Mouse (Mus musculus): ENCODE data around the gene Stxbp3. TPM values are rescaled to one million over a fixed set of nuclear protein-coding genes. Genes with fewer than 3 reads are reported as not detected.

The Stxbp3 gene
- polyA plus RNA-seq, 1 experiment from 2014 or later: 16.0 TPM

DNA sequence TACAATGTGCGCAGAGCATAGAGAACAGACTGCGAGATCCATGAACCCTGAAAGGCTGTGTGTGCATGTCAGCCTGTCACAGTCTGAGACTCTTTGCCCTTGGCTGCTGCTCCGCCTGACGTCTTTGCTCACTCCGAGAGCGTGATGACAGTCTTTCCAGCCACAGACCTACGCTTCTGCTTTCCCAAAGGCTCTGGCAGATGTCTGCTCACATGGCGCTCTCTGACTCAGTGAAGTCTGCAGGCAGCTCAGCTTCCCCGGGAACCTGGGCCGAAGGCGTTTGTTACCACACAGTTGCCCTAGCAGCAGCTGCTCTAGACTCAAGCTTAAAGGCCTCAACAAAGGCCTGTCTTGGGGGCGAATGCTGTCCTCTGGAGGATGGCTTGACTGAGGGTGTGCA, 15.0 kb upstream of the Stxbp3 start:
- ATAC-seq: peak; percentile 25; the same call in 1 of the 2 replicates
- Histone ChIP-seq H3K36me3 (no peaks in the 10 kb centered on the region), H3K9ac (replicated peaks) (no peak overlapping the region), H3K4me3 (replicated peaks) (no peak overlapping the region), H3K4me1 (replicated peaks) (peaks cover 34% of the 10 kb centered on the region), H3K27ac (0 out of 2 replicates have a peak overlapping the region, but pooled peaks have one; percentile 31), H3K9me3 (no peaks in the 10 kb centered on the region), H3K4me2 (replicated peaks) (no peak overlapping the region), H3K27me3 (no peaks in the 10 kb centered on the region)
- WGBS: 47% methylated on average over 12 of the region's 12 CpGs

DNA sequence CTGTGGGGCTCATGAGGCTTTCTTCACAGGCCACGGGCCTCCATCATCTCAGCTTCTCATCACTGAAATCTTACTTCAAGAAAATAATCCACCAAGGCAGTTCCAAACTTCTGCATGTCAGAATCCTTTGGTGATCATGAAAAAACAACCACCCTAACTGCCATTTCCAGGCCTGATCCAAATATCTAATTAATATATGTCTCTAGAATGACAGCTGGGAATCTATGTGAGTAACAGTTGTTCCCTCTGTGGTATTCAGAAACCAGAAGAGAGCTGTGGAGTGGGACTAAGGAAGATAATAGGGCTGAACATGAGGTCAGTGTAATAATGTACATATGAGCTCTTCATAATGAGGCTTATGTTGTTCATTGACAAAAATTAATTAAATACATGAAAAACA, 12.9 kb upstream of the Stxbp3 start:
- no peaks in the 10 kb centered on the region for H3K9me3 ChIP-seq
- 80% methylated on average over 1 of the region's 1 CpGs for WGBS
- ATAC-seq: no peak
- no peak overlapping the region for H3K27ac ChIP-seq
- no peaks in the 10 kb centered on the region for H3K36me3 ChIP-seq
- H3K9ac ChIP-seq (replicated peaks): no peak overlapping the region
- peaks cover 25% of the 10 kb centered on the region for H3K4me1 ChIP-seq (replicated peaks)
- H3K27me3 ChIP-seq: no peaks in the 10 kb centered on the region
- no peak overlapping the region for H3K4me2 ChIP-seq (replicated peaks)
- H3K4me3 ChIP-seq (replicated peaks): no peak overlapping the region

DNA sequence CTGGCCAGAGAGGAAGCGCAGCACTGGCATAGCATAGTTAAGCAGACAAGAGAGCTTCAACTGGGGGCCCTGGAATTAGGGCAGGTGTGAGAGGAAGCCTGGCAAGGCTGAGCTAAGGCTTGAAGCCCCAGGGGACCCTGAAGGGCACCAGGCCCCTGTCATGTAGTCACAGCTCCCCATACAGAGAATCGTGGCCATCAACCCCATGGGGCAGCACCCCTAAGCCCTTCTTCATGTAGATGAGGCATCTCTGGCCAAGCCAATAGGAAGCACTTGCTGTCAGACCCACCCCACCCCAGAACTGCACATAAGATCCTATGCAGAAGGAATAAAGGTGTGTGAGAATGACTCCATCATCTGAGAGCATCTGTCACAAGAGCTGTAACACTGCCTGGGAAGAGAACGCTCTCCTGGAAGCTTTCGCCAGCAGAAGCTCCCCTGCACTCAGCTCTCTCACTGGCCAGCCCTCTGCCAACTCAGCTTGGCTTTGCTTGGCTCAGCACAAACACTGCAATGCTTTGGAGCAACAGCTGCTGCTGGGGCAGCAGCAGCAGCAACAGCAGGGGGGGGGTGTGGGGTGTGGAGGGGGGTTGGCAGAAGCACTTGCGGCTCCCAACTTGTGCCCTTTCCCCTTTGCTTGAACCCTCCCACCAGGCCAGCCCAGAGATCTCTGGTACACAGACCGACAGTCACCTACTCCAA, 11.8 kb upstream of the Stxbp3 start:
- Histone ChIP-seq H3K9me3 (no peaks in the 10 kb centered on the region), H3K9ac (replicated peaks) (no peak overlapping the region), H3K27me3 (no peaks in the 10 kb centered on the region), H3K4me1 (replicated peaks) (peaks cover 19% of the 10 kb centered on the region), H3K4me2 (replicated peaks) (no peak overlapping the region), H3K36me3 (no peaks in the 10 kb centered on the region), H3K4me3 (replicated peaks) (no peak overlapping the region), H3K27ac (no peak overlapping the region)
- ATAC-seq: no peak
- WGBS: 59% methylated on average over 6 of the region's 6 CpGs

DNA sequence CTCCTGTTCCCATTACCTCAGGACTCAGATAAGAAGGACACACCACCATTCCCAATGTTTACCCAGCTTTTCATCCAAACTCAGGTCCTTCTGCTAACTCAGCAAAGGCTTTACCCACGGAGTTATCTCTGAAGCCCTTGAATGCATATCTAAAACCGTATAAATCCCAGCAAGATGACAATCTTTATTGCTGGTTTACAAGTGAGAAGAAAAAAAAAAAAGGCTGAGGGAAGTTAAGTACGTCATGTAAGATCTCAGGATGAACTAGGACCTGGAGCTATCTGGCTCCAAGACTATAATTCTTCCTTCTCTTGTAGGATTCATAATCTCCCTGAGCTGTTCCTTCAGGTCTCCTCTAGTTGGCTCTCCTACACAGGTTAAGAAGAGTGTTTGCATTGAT, 11.2 kb upstream of the Stxbp3 start:
- H3K36me3 ChIP-seq: no peaks in the 10 kb centered on the region

DNA sequence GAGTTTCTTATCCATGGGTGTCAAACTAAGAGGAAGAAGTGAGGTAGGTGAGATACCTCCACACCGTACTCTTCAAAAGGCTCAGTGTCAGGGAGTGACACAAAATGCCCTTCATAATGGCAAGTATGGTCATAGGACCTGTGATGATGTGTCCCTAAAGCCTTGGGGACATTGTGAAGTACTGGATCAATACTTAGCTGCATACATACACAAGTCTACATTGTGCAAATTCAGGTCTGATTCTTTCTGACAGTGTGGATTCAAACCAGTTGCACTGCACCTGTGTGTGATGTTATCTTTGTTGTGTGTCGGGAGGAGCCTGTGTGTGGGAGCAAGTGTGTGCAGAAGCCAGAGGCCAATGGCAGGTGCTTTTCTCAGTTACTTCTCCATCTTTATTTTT, 10.7 kb upstream of the Stxbp3 start:
- Histone ChIP-seq H3K36me3 (no peaks in the 10 kb centered on the region), H3K4me3 (replicated peaks) (no peak overlapping the region), H3K4me2 (replicated peaks) (no peak overlapping the region), H3K27ac (no peak overlapping the region), H3K27me3 (no peaks in the 10 kb centered on the region), H3K9ac (replicated peaks) (no peak overlapping the region), H3K4me1 (replicated peaks) (peaks cover 10% of the 10 kb centered on the region), H3K9me3 (no peaks in the 10 kb centered on the region)
- 92% methylated on average over 2 of the region's 2 CpGs for WGBS
- no peak for ATAC-seq

More for the DNA sequence above, 11.2 kb upstream of the Stxbp3 start:
- ATAC-seq: no peak
- Histone ChIP-seq H3K4me3 (replicated peaks) (no peak overlapping the region), H3K27me3 (no peaks in the 10 kb centered on the region), H3K4me1 (replicated peaks) (peaks cover 14% of the 10 kb centered on the region), H3K4me2 (replicated peaks) (no peak overlapping the region), H3K9me3 (no peaks in the 10 kb centered on the region), H3K27ac (no peak overlapping the region), H3K9ac (replicated peaks) (no peak overlapping the region)
- WGBS: 77% methylated on average over 3 of the region's 3 CpGs

DNA sequence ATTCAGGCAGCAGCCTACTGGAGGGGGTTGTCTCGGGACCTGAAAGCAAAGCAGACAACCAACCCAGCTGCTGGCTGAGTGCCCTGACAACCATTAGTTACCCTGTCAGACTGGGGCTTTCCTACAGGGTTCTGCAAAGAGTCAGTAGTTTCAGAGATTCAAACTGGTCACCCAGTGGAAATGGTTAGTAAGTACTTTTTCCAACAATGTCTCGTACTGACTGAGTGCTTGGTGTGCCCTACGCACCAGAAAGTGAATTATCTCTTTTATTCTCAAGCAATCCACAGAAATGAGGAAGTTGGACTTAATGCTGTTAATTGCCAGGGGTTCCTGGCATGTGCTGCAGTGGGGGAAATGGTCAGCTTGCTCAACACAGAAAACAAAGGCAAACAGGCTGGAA, 10.2 kb upstream of the Stxbp3 start:
- H3K27me3 ChIP-seq: no peaks in the 10 kb centered on the region
- no peak for ATAC-seq
- no peaks in the 10 kb centered on the region for H3K36me3 ChIP-seq
- H3K27ac ChIP-seq: no peak overlapping the region
- H3K4me2 ChIP-seq (replicated peaks): no peak overlapping the region
- H3K4me1 ChIP-seq (replicated peaks): peaks cover 4% of the 10 kb centered on the region; the same call in 1 of the 2 replicates
- no peak overlapping the region for H3K9ac ChIP-seq (replicated peaks)
- 73% methylated on average over 3 of the region's 3 CpGs for WGBS
- no peaks in the 10 kb centered on the region for H3K9me3 ChIP-seq
- no peak overlapping the region for H3K4me3 ChIP-seq (replicated peaks)

DNA sequence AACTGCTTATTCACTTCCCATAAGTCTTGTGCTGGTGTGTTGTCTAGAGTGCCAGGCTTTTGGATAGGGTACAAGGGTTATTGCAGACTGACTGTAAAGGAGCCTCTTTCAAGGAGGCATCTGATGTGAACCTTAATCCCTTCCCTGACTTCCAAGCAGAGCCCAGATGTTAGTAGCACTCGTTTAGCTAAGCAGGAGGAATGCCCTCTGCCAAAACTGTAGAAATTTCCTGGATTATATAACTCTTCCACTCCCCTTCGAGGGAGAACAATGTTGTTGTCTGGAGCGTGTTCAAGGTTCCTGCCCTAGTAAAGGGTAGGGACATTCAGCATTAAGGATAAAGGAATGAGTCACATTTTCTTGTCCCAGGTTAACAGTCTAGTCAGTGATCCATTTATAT, 6.3 kb upstream of the Stxbp3 start:
- no peaks in the 10 kb centered on the region for H3K27me3 ChIP-seq
- no peaks in the 10 kb centered on the region for H3K9me3 ChIP-seq
- H3K4me2 ChIP-seq (replicated peaks): no peak overlapping the region
- 74% methylated on average over 3 of the region's 3 CpGs for WGBS
- H3K4me1 ChIP-seq (replicated peaks): no peaks in the 10 kb centered on the region
- H3K4me3 ChIP-seq (replicated peaks): no peak overlapping the region
- no peak overlapping the region for H3K27ac ChIP-seq
- H3K9ac ChIP-seq (replicated peaks): no peak overlapping the region
- no peaks in the 10 kb centered on the region for H3K36me3 ChIP-seq
- no peak for ATAC-seq

DNA sequence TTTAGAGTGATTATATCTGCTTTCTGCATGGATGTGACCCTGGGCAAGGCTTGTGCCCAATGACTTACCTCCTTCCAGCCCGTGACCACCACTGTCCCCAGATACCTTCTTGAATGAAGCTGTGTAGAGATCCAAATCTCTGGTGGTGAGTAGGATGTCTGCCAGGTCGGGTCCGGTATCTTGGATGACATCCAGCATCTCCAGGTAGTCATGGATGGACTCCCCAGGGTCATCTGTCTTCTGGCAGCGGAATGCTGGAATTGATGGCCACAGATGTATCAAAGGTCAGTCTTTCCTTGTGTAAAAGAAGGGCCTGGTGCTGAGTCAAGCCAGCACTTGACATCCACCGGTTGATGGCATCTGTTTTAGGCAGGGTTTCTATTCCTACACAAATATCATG, 4.2 kb upstream of the Stxbp3 start:
- no peak overlapping the region for H3K4me3 ChIP-seq (replicated peaks)
- H3K9me3 ChIP-seq: no peaks in the 10 kb centered on the region
- H3K36me3 ChIP-seq: no peaks in the 10 kb centered on the region
- no peak overlapping the region for H3K4me2 ChIP-seq (replicated peaks)
- H3K27me3 ChIP-seq: no peaks in the 10 kb centered on the region
- no peak for ATAC-seq
- 90% methylated on average over 5 of the region's 5 CpGs for WGBS
- 0 out of 2 replicates have a peak, but pooled peaks cover under 1% of the 10 kb centered on the region for H3K4me1 ChIP-seq (replicated peaks)
- no peak overlapping the region for H3K9ac ChIP-seq (replicated peaks)
- no peak overlapping the region for H3K27ac ChIP-seq

DNA sequence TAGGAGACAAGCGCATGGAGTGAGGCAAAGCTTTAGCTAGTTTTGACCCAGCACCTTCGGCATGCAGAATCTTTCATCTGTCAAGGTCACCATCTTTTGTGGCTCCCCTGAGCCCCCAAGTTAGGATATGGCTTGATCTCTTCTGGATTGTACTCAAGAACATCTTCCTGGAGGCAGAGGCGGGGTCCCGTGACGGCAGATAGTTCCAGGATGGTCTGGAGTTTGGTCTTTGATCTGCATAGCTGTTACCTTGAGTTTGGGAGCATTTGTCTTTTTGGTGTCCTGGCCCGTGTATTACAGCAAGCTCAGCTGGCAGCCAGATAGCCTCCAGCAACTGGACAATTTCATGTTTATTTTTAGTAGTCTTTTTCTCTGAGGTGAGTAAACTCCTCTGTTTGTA, 3.7 kb upstream of the Stxbp3 start:
- WGBS: 89% methylated on average over 6 of the region's 6 CpGs
- Histone ChIP-seq H3K36me3 (no peaks in the 10 kb centered on the region), H3K9me3 (no peaks in the 10 kb centered on the region), H3K27me3 (no peaks in the 10 kb centered on the region), H3K27ac (no peak overlapping the region), H3K4me3 (replicated peaks) (no peak overlapping the region), H3K9ac (replicated peaks) (no peak overlapping the region), H3K4me2 (replicated peaks) (no peak overlapping the region), H3K4me1 (replicated peaks) (peaks cover 6% of the 10 kb centered on the region; the same call in 1 of the 2 replicates)
- no peak for ATAC-seq

DNA sequence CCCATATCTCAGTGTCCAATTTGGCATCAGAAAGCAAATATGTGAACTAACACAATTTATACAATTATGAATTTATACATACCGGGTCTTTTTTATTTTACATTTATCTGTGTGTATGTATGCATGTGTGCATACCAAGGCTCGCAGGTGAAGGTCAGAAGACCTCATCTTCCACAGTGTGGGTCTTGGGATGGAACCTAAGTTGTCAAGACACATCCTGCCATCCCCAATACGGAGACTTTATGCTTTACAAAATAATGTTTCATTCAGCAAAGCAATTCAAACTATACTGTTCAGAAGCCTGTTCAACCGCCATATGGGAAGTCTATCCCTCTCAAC, 359 bp upstream of the Stxbp3 start:
- WGBS: 52% methylated on average over 4 of the region's 4 CpGs
- peaks cover 18% of the 10 kb centered on the region; the same call in 1 of the 2 replicates for H3K4me1 ChIP-seq (replicated peaks)
- H3K27me3 ChIP-seq: no peaks in the 10 kb centered on the region
- H3K27ac ChIP-seq: no peak overlapping the region
- H3K36me3 ChIP-seq: no peaks in the 10 kb centered on the region
- H3K9ac ChIP-seq (replicated peaks): no peak overlapping the region
- H3K4me3 ChIP-seq (replicated peaks): peak overlapping the region; percentile 73
- peak overlapping the region; percentile 73; the same call in 1 of the 2 replicates for H3K4me2 ChIP-seq (replicated peaks)
- ATAC-seq: peak; percentile 67
- no peaks in the 10 kb centered on the region for H3K9me3 ChIP-seq

DNA sequence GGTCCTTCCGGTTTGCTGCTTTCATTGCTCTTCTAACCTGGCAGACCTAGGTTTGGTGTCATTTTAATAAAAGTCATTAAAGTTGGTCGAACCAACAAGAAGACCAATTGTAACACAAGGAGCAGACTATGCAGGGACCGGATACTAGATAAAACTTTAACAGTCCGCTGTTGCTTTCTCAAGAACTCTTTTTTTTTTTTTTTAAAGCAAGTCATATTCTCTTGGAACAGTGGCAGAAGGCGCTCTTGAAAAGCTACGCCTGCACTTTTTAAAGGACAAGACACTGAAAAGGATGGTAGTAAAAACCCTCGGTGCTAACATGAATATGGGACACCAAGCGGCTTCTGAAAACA, 703 bp downstream of the Stxbp3 start:
- Histone ChIP-seq H3K9ac (replicated peaks) (peak overlapping the region; percentile 72), H3K4me1 (replicated peaks) (peaks cover 18% of the 10 kb centered on the region; the same call in 1 of the 2 replicates), H3K4me3 (replicated peaks) (peak overlapping the region; percentile 73), H3K9me3 (no peaks in the 10 kb centered on the region), H3K4me2 (replicated peaks) (peak overlapping the region; percentile 73), H3K27me3 (no peaks in the 10 kb centered on the region), H3K27ac (peak overlapping the region; percentile 36; the same call in 1 of the 2 replicates), H3K36me3 (no peaks in the 10 kb centered on the region)
- WGBS: 12% methylated on average over 8 of the region's 8 CpGs
- no peak for ATAC-seq

DNA sequence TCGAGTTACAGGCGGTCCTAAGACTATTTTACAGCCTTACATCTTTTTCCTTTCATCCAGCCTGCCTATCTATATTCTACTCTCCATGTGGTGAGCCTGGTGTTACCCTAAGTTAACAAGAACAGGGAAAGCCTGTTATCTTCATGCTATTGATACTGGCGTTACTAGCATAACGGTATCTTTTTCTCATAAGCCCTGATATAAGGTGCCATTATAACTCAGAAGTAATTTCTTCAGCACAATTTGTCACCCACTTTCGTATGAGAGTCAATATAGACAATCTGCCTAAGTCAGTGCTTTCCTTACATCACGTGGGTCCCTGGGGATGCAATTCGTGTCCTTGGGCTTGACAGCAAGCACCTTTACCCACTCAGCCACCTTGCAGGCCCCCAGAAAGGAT, 1.3 kb downstream of the Stxbp3 start:
- Histone ChIP-seq H3K4me1 (replicated peaks) (peaks cover 18% of the 10 kb centered on the region; the same call in 1 of the 2 replicates), H3K36me3 (no peaks in the 10 kb centered on the region), H3K27ac (no peak overlapping the region), H3K9ac (replicated peaks) (no peak overlapping the region), H3K4me3 (replicated peaks) (no peak overlapping the region), H3K9me3 (no peaks in the 10 kb centered on the region), H3K27me3 (no peaks in the 10 kb centered on the region), H3K4me2 (replicated peaks) (peak overlapping the region; percentile 73)
- ATAC-seq: no peak
- WGBS: 83% methylated on average over 7 of the region's 7 CpGs

DNA sequence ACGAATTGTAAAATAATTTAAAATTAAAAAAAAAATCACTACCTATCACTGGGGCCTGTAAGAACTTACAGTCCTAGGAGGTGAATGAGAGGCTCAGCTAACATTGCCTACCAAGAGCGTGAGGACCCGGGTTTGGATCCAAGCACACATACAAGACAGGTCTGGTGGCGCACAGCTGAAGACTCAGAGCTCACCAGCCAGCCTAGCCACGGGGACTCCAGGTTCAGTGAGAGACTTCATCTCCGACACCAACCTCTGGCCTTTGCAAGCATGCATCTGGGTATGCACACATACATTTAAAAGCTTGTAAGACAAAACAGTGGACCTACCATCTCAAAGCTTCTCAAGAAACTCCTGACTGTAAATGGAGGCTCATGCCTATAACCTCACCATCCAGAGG, 3.4 kb downstream of the Stxbp3 start:
- 93% methylated on average over 6 of the region's 6 CpGs for WGBS
- ATAC-seq: no peak
- H3K27me3 ChIP-seq: no peaks in the 10 kb centered on the region
- no peaks in the 10 kb centered on the region for H3K9me3 ChIP-seq
- peaks cover 18% of the 10 kb centered on the region; the same call in 1 of the 2 replicates for H3K4me1 ChIP-seq (replicated peaks)
- no peak overlapping the region for H3K4me3 ChIP-seq (replicated peaks)
- H3K36me3 ChIP-seq: no peaks in the 10 kb centered on the region
- no peak overlapping the region for H3K9ac ChIP-seq (replicated peaks)
- no peak overlapping the region for H3K4me2 ChIP-seq (replicated peaks)
- H3K27ac ChIP-seq: no peak overlapping the region
